Mouse (Mus musculus): ENCODE data around the gene C3ar1. TPM values are rescaled to one million over a fixed set of nuclear protein-coding genes. Genes with fewer than 3 reads are reported as not detected.

C3ar1 gene
- polyA plus RNA-seq, 1 experiment from 2014 or later = 2.7 TPM

- Histone ChIP-seq H3K9ac (ENCODE audit: low read depth, low read length) (peak overlapping the region; percentile 80), H3K4me1 (replicated peaks; ENCODE audit: control insufficient read depth, insufficient read depth, low read length) (peaks cover 6% of the 10 kb centered on the region; the same call in 1 of the 2 replicates), H3K4me3 (ENCODE audit: low read depth, low read length) (peak overlapping the region; percentile 69), H3K4me2 (peak overlapping the region; percentile 69), H3K9me3 (ENCODE audit: control insufficient read depth, low read length) (no peaks in the 10 kb centered on the region), H3K27ac (ENCODE audit: low read depth, low read length) (peak overlapping the region; percentile 100), H3K36me3 (ENCODE audit: control insufficient read depth, insufficient read depth, low read length) (no peaks in the 10 kb centered on the region), H3K27me3 (replicated peaks; ENCODE audit: control insufficient read depth, insufficient read depth, low read length) (no peaks in the 10 kb centered on the region)
- WGBS = under 1% methylated on average over 30 of the region's 30 CpGs
- DNase-seq (ENCODE audit: low spot score) = peak; percentile 93
- ATAC-seq (replicated peaks; ENCODE audit: low FRiP score) = peak; percentile 98
These were observed 45.2 kb downstream of the C3ar1 start for GRCm38 (mm10) chr6:122810615-122811279.

- H3K9ac ChIP-seq (ENCODE audit: low read depth, low read length) = peak overlapping the region; percentile 51
- 2% methylated on average over 11 of the region's 11 CpGs for WGBS
- no peaks in the 10 kb centered on the region for H3K36me3 ChIP-seq (ENCODE audit: control insufficient read depth, insufficient read depth, low read length)
- no peak for DNase-seq (ENCODE audit: low spot score)
- no peaks in the 10 kb centered on the region for H3K9me3 ChIP-seq (ENCODE audit: control insufficient read depth, low read length)
- peaks cover 6% of the 10 kb centered on the region; the same call in 1 of the 2 replicates for H3K4me1 ChIP-seq (replicated peaks; ENCODE audit: control insufficient read depth, insufficient read depth, low read length)
- no peaks in the 10 kb centered on the region for H3K27me3 ChIP-seq (replicated peaks; ENCODE audit: control insufficient read depth, insufficient read depth, low read length)
- no peak for ATAC-seq (replicated peaks; ENCODE audit: low FRiP score)
- H3K27ac ChIP-seq (ENCODE audit: low read depth, low read length) = peak overlapping the region; percentile 100
- peak overlapping the region; percentile 63 for H3K4me2 ChIP-seq
- peak overlapping the region; percentile 69 for H3K4me3 ChIP-seq (ENCODE audit: low read depth, low read length)
These were observed 45.8 kb downstream of the C3ar1 start for GRCm38 (mm10) chr6:122810022-122810614.

GRCm38 (mm10) chr6:122804418-122804817 is 51.5 kb downstream of the C3ar1 start:
- Histone ChIP-seq H3K4me3 (ENCODE audit: low read depth, low read length) (no peak overlapping the region), H3K9ac (ENCODE audit: low read depth, low read length) (no peak overlapping the region), H3K27me3 (replicated peaks; ENCODE audit: control insufficient read depth, insufficient read depth, low read length) (no peaks in the 10 kb centered on the region), H3K9me3 (ENCODE audit: control insufficient read depth, low read length) (no peaks in the 10 kb centered on the region), H3K4me2 (no peak overlapping the region), H3K4me1 (replicated peaks; ENCODE audit: control insufficient read depth, insufficient read depth, low read length) (0 out of 2 replicates have a peak, but pooled peaks cover 2% of the 10 kb centered on the region), H3K27ac (ENCODE audit: low read depth, low read length) (no peak overlapping the region), H3K36me3 (ENCODE audit: control insufficient read depth, insufficient read depth, low read length) (no peaks in the 10 kb centered on the region)
- ATAC-seq (replicated peaks; ENCODE audit: low FRiP score) (peak; percentile 42), DNase-seq (ENCODE audit: low spot score) (peak; percentile 75)
- 15% methylated on average over 5 of the region's 5 CpGs for WGBS

GRCm38 (mm10) chr6:122801801-122802514 is 54.0 kb downstream of the C3ar1 start:
- ATAC-seq (replicated peaks; ENCODE audit: low FRiP score) (peak; percentile 76), DNase-seq (ENCODE audit: low spot score) (no peak)
- peak overlapping the region; percentile 61 for H3K4me3 ChIP-seq (ENCODE audit: low read depth, low read length)
- no peaks in the 10 kb centered on the region for H3K27me3 ChIP-seq (replicated peaks; ENCODE audit: control insufficient read depth, insufficient read depth, low read length)
- no peaks in the 10 kb centered on the region for H3K36me3 ChIP-seq (ENCODE audit: control insufficient read depth, insufficient read depth, low read length)
- peak overlapping the region; percentile 80 for H3K9ac ChIP-seq (ENCODE audit: low read depth, low read length)
- 3% methylated on average over 34 of the region's 34 CpGs for WGBS
- no peaks in the 10 kb centered on the region for H3K9me3 ChIP-seq (ENCODE audit: control insufficient read depth, low read length)
- peak overlapping the region; percentile 86 for H3K4me2 ChIP-seq
- peak overlapping the region; percentile 82 for H3K27ac ChIP-seq (ENCODE audit: low read depth, low read length)
- 0 out of 2 replicates have a peak, but pooled peaks cover 2% of the 10 kb centered on the region for H3K4me1 ChIP-seq (replicated peaks; ENCODE audit: control insufficient read depth, insufficient read depth, low read length)

- Histone ChIP-seq H3K4me1 (replicated peaks; ENCODE audit: control insufficient read depth, insufficient read depth, low read length) (0 out of 2 replicates have a peak, but pooled peaks cover 2% of the 10 kb centered on the region), H3K9me3 (ENCODE audit: control insufficient read depth, low read length) (no peaks in the 10 kb centered on the region), H3K27ac (ENCODE audit: low read depth, low read length) (peak within 1 kb of the TSS; percentile 82), H3K36me3 (ENCODE audit: control insufficient read depth, insufficient read depth, low read length) (no peaks in the 10 kb centered on the region), H3K4me2 (peak within 1 kb of the TSS; percentile 86), H3K9ac (ENCODE audit: low read depth, low read length) (peak within 1 kb of the TSS; percentile 80), H3K4me3 (ENCODE audit: low read depth, low read length) (peak within 1 kb of the TSS; percentile 61), H3K27me3 (replicated peaks; ENCODE audit: control insufficient read depth, insufficient read depth, low read length) (no peaks in the 10 kb centered on the region)
- WGBS = under 1% methylated on average over 46 of the region's 46 CpGs
- DNase-seq (ENCODE audit: low spot score) = peak; percentile 81
- ATAC-seq (replicated peaks; ENCODE audit: low FRiP score) = peak; percentile 82
These were observed 54.6 kb downstream of the C3ar1 start, which contains the start of gene Slc2a3 for GRCm38 (mm10) chr6:122801301-122801800. Gene Slc2a3, minus strand, starts transcription at chr6:122801640.

GRCm38 (mm10) chr6:122800640-122801300 is 55.2 kb downstream of the C3ar1 start:
- Histone ChIP-seq H3K4me1 (replicated peaks; ENCODE audit: control insufficient read depth, insufficient read depth, low read length) (0 out of 2 replicates have a peak, but pooled peaks cover 2% of the 10 kb centered on the region), H3K4me2 (peak overlapping the region; percentile 86), H3K9me3 (ENCODE audit: control insufficient read depth, low read length) (no peaks in the 10 kb centered on the region), H3K36me3 (ENCODE audit: control insufficient read depth, insufficient read depth, low read length) (no peaks in the 10 kb centered on the region), H3K27me3 (replicated peaks; ENCODE audit: control insufficient read depth, insufficient read depth, low read length) (no peaks in the 10 kb centered on the region), H3K27ac (ENCODE audit: low read depth, low read length) (peak overlapping the region; percentile 82; the same call in 1 of the 2 replicates), H3K4me3 (ENCODE audit: low read depth, low read length) (peak overlapping the region; percentile 61), H3K9ac (ENCODE audit: low read depth, low read length) (peak overlapping the region; percentile 80)
- WGBS = 27% methylated on average over 10 of the region's 10 CpGs
- DNase-seq (ENCODE audit: low spot score) = no peak
- ATAC-seq (replicated peaks; ENCODE audit: low FRiP score) = peak; percentile 15
